Mouse (Mus musculus) heart, adult 2 months (tissue): ENCODE data around the gene Sapcd1.

Experiments
- EP300 ChIP-seq: fragments of 200-500 bp; IDR thresholded peaks from 2 replicates; pipeline ENCODE4 v1.6.1; 2011; ENCODE audit warnings: low read depth, low read length, control low read depth; ENCODE audit not compliant: insufficient read depth
- POLR2A ChIP-seq: fragments of 200-500 bp; IDR thresholded peaks from 2 replicates; pipeline ENCODE4 v1.6.1; 2011; ENCODE audit warnings: mild to moderate bottlenecking, low read depth, low read length, control low read depth; ENCODE audit not compliant: insufficient read depth

DNA sequence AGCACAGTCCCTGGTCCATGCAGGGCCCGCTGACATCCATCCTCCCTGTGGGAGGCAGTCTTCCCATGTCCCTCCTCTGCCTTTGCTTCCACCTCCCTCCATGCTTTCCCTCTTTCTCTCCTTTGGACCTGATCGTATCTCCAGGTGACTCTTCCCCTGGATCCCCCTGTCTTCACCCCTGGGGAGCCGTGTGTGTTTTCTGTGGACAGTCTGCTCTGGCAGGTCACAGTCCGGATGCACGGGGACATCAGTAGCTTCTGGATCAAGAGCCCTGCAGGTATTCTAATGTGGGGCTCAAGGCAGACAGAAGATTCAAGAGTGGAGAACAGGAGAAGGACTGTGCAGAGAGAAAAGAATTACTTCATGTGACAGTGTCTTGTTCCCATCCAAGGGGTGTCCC lies 4.6 kb downstream of the Sapcd1 start:
- TF ChIP-seq POLR2A (no peak), EP300 (no peak)
